Mouse (Mus musculus) c-Kit-positive CD71-negative TER-119-negative erythroid progenitor cells, embryonic 14.5 days (primary cell): ENCODE data around the gene Gm48552.

Source experiments
- DNase-seq: peaks from one replicate; pipeline ENCODE4 v3.0.0-alpha.2; 2013; ENCODE audit warnings: low read depth

Gm48552 gene

DNA sequence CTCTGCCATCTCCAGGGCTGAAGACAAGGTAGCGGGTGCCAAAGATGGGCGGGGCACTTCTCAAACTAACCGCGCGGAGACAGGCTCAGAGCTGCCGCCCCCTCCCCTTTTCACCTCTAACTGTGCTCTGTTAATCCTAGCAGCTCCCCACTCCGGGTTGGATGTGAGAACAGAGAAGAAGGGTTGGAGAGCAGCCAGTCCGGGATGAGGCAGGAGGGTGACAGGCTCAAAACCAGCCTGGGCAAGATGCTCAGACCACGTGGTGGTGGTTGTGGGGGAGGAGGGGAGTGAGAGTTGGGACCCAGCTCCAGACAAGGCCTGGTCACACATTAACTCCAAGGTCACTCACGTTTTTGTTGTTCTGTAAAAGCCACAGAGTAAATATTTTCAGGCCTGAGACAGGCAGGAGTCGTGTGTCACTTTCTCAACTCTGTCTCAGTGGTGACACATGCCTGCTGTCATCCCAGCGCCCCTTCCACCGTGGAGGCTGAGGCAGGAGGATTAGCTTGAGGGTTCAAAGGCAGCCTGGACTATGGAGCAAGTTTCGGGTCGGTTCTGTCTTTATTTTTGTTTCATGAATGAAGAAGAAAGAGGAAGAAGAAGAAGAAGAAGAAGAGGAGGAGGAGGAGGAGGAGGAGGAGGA is 42.8 kb downstream of the Gm48552 start:
- no peak for DNase-seq

DNA sequence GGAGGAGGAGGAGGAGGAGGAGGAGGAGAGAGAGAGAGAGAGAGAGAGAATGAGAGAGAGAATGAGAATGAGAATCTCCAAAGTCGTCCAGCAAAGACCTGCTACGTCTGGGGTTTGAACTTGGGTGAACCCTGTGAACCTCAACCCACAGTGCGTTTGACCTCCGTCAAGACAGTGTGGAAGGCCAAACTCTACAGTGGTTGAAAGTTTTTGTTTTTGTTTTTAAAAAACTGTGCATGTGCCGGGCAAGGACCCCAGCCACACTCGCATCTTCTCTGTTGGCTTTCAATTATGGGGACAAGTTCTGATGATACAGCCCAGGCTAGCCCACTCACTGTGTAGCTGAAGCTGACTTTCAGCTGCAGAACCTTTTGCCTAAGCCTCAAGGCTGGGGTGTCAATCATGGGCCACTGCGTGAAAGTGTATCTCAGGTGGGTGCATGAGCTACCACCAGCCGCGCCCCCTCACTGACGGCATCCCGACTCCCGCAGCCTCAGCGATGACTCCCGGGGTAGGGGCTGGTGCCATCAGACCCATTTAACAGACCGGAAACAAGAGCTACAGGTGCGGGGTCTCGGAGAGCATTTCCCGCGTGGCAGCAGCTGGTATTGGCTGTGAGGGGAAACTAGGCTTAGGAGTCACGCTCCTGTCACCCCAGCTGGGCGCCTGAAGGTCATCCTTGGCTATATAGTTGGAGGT is 43.5 kb downstream of the Gm48552 start:
- DNase-seq, result no peak

DNA sequence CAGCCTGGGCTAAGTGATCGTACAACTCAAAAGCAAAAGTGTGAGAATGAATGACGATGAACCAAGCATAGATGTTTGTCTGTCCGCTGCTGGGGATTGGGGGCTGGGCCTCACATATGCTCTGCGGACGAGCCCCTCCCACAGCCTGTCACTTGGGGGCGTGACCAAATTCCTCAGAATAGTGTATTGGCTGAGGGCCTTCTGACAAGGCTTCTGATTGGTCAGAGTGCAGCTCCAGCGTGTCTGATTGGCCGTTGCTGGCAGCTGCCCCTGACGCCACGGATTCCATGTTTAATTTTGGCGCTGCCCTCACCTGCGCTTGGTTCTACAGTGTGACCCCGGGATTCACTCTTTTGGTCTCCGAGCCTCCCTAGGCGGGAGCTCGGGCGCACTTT is 44.1 kb downstream of the Gm48552 start:
- peak; percentile 92 for DNase-seq

DNA sequence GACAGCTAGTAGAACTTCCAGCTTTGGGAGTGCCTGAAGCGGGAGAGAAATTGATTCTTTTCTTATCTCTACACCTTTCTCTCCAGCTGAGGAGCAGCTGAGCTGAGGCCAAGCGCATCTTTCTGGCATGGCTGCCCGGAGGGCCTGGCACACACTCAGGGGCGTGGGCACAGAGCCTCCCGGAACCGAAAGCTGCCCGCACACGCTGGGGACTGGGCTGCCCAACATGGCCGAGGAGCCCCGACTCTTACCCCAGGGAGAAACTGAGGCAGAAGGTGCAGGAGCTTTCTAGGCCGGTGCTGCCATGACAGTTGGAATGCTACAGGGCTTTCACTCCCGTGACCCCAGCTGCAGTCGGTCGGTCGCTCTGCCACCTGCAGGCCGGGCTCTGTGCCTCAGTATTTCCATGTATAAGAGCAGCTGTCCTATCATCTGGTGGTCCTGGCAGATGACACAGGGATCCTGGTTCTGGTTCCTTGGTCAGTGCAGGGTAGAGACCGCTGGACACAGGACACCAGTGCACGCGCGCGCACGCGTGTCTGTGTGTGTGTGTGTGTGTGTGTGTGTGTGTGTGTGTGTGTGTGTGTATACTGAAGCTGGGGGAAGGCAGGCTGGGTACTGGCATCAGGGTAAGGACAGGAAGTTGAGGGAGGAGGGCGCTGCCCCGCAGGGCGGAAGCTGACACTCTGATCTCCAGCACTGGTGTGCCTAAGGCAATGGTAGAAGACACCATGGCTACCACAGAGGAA is 44.9 kb downstream of the Gm48552 start:
- DNase-seq, result no peak

DNA sequence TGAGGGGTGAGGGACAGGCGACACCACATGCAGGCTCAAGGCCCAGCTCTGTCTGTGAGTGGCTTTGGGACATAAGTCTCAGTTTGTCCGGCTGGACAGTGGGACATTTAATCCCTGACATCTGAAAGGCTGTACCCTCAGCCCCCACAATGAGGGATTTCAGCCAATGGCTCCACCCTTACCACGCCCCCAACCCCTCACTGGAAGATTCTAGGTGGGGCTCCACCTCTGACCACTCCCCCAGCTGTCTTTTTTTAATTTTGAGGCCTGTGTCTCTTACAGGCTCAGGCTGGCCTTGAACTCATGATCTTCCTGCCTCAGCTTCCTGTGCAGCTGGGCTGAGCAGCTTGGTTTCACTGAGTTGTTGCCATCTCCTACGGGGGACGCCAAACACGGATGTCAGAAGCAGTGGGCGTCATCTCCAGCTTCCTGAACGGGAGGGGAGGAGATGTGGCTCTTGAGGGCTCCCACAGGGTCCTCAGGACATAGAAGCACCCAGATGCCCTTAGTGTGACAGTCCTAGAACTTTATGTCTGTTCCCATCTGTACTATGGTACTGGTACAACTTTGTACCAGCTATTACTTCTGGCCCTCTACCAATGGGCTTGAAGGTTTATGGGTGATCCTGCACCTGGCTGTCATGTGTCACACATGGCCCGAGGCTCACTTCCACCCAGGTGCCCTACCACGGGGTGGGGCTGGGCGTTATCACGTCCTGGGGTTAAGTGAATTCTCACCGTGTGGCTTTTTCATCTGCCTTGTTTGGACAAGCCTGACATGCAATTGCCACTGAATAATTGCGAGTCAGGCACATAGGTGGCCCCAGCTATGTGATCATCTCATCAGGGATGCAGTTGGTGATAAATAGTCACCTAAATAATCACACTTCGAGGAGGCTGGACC is 45.8 kb downstream of the Gm48552 start:
- no peak for DNase-seq

DNA sequence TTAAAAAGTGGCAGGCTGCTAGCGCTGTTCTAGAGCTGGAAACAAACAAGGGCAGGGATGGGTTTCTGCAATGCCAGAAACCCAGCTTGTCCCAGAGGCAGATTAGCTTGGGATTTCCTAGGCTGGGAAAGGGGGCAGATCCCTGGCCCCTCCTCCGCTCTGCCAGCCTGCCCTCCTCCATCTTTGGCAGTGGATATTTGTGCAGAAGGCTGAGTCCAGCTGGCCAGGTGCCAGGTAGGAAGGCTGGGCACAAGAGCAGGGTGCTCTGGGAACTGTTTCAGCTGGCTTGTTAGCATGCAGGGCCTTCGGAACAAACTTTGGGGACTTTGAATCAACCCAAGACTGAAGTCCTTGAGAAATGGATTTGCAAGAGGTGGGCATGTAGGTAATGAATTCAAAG is 46.6 kb downstream of the Gm48552 start:
- DNase-seq, result no peak
